Mouse (Mus musculus): ENCODE results near the gene Krt27. TPM values are rescaled to one million over a fixed set of nuclear protein-coding genes. Genes with fewer than 3 reads are reported as not detected.

The Krt27 gene
- not detected in 2 replicates for polyA plus RNA-seq (2012; rRNA removed)

GRCm38 (mm10) chr11:99351004-99351403 lies at the start of gene Krt27:
TSS of gene Krt27 (minus strand) at chr11:99351104.
- Histone ChIP-seq H3K27me3 (ENCODE audit: control insufficient read depth, insufficient read depth, low read length) (no peaks in the 10 kb centered on the region), H3K4me3 (ENCODE audit: control insufficient read depth, low read depth, low read length) (peak within 1 kb of the TSS; percentile 26), H3K4me1 (ENCODE audit: control insufficient read depth, insufficient read depth, low read length) (peaks cover 2% of the 10 kb centered on the region), H3K27ac (ENCODE audit: control insufficient read depth, insufficient read depth, low read depth, low read length) (no peak within 1 kb of the TSS), H3K36me3 (ENCODE audit: control insufficient read depth, insufficient read depth, low read length) (no peaks in the 10 kb centered on the region)
- no peak for TF ChIP-seq POLR2A (IDR thresholded peaks at IDR 0.05; ENCODE audit: control insufficient read depth, low read depth, low read length)
- no peak for TF ChIP-seq CTCF (IDR thresholded peaks at IDR 0.05; ENCODE audit: control insufficient read depth, insufficient read depth, insufficient replicate concordance, low read depth, low read length)

- no peaks in the 10 kb centered on the region for H3K27me3 ChIP-seq (ENCODE audit: control insufficient read depth, insufficient read depth, low read length)
- no peaks in the 10 kb centered on the region for H3K4me1 ChIP-seq (ENCODE audit: control insufficient read depth, insufficient read depth, low read length)
- TF ChIP-seq CTCF (IDR thresholded peaks at IDR 0.05; ENCODE audit: control insufficient read depth, insufficient read depth, insufficient replicate concordance, low read depth, low read length) (no peak), POLR2A (IDR thresholded peaks at IDR 0.05; ENCODE audit: control insufficient read depth, low read depth, low read length) (no peak)
- H3K4me3 ChIP-seq (ENCODE audit: control insufficient read depth, low read depth, low read length) = no peak overlapping the region
- no peak overlapping the region for H3K27ac ChIP-seq (ENCODE audit: control insufficient read depth, insufficient read depth, low read depth, low read length)
- H3K36me3 ChIP-seq (ENCODE audit: control insufficient read depth, insufficient read depth, low read length) = no peaks in the 10 kb centered on the region
These were observed 49.1 kb upstream of the Krt27 start for GRCm38 (mm10) chr11:99399956-99400549.

- no peak overlapping the region for H3K4me3 ChIP-seq (ENCODE audit: control insufficient read depth, low read depth, low read length)
- TF ChIP-seq CTCF (IDR thresholded peaks at IDR 0.05; ENCODE audit: control insufficient read depth, insufficient read depth, insufficient replicate concordance, low read depth, low read length) (no peak), POLR2A (IDR thresholded peaks at IDR 0.05; ENCODE audit: control insufficient read depth, low read depth, low read length) (no peak)
- H3K36me3 ChIP-seq (ENCODE audit: control insufficient read depth, insufficient read depth, low read length) = no peaks in the 10 kb centered on the region
- H3K27me3 ChIP-seq (ENCODE audit: control insufficient read depth, insufficient read depth, low read length) = no peaks in the 10 kb centered on the region
- H3K4me1 ChIP-seq (ENCODE audit: control insufficient read depth, insufficient read depth, low read length) = no peaks in the 10 kb centered on the region
- H3K27ac ChIP-seq (ENCODE audit: control insufficient read depth, insufficient read depth, low read depth, low read length) = no peak overlapping the region
These were observed 47.9 kb upstream of the Krt27 start for GRCm38 (mm10) chr11:99398832-99399231.

GRCm38 (mm10) chr11:99398084-99398483 lies 47.2 kb upstream of the Krt27 start:
- Histone ChIP-seq H3K4me1 (ENCODE audit: control insufficient read depth, insufficient read depth, low read length) (no peaks in the 10 kb centered on the region), H3K36me3 (ENCODE audit: control insufficient read depth, insufficient read depth, low read length) (no peaks in the 10 kb centered on the region), H3K27ac (ENCODE audit: control insufficient read depth, insufficient read depth, low read depth, low read length) (no peak overlapping the region), H3K4me3 (ENCODE audit: control insufficient read depth, low read depth, low read length) (no peak overlapping the region), H3K27me3 (ENCODE audit: control insufficient read depth, insufficient read depth, low read length) (no peaks in the 10 kb centered on the region)
- TF ChIP-seq CTCF (IDR thresholded peaks at IDR 0.05; ENCODE audit: control insufficient read depth, insufficient read depth, insufficient replicate concordance, low read depth, low read length) = no peak
- no peak for TF ChIP-seq POLR2A (IDR thresholded peaks at IDR 0.05; ENCODE audit: control insufficient read depth, low read depth, low read length)

- no peaks in the 10 kb centered on the region for H3K36me3 ChIP-seq (ENCODE audit: control insufficient read depth, insufficient read depth, low read length)
- no peaks in the 10 kb centered on the region for H3K4me1 ChIP-seq (ENCODE audit: control insufficient read depth, insufficient read depth, low read length)
- no peak overlapping the region for H3K4me3 ChIP-seq (ENCODE audit: control insufficient read depth, low read depth, low read length)
- H3K27ac ChIP-seq (ENCODE audit: control insufficient read depth, insufficient read depth, low read depth, low read length) = no peak overlapping the region
- H3K27me3 ChIP-seq (ENCODE audit: control insufficient read depth, insufficient read depth, low read length) = no peaks in the 10 kb centered on the region
- TF ChIP-seq POLR2A (IDR thresholded peaks at IDR 0.05; ENCODE audit: control insufficient read depth, low read depth, low read length) (no peak), CTCF (IDR thresholded peaks at IDR 0.05; ENCODE audit: control insufficient read depth, insufficient read depth, insufficient replicate concordance, low read depth, low read length) (no peak)
These were observed 45.8 kb upstream of the Krt27 start for GRCm38 (mm10) chr11:99396661-99397060.

- TF ChIP-seq POLR2A (IDR thresholded peaks at IDR 0.05; ENCODE audit: control insufficient read depth, low read depth, low read length) = no peak
- no peak for TF ChIP-seq CTCF (IDR thresholded peaks at IDR 0.05; ENCODE audit: control insufficient read depth, insufficient read depth, insufficient replicate concordance, low read depth, low read length)
- H3K36me3 ChIP-seq (ENCODE audit: control insufficient read depth, insufficient read depth, low read length) = no peaks in the 10 kb centered on the region
- no peaks in the 10 kb centered on the region for H3K27me3 ChIP-seq (ENCODE audit: control insufficient read depth, insufficient read depth, low read length)
- no peaks in the 10 kb centered on the region for H3K4me1 ChIP-seq (ENCODE audit: control insufficient read depth, insufficient read depth, low read length)
- no peak overlapping the region for H3K4me3 ChIP-seq (ENCODE audit: control insufficient read depth, low read depth, low read length)
- no peak overlapping the region for H3K27ac ChIP-seq (ENCODE audit: control insufficient read depth, insufficient read depth, low read depth, low read length)
These were observed 45.1 kb upstream of the Krt27 start for GRCm38 (mm10) chr11:99396034-99396433.

- TF ChIP-seq CTCF (IDR thresholded peaks at IDR 0.05; ENCODE audit: control insufficient read depth, insufficient read depth, insufficient replicate concordance, low read depth, low read length) (no peak), POLR2A (IDR thresholded peaks at IDR 0.05; ENCODE audit: control insufficient read depth, low read depth, low read length) (no peak)
- no peaks in the 10 kb centered on the region for H3K4me1 ChIP-seq (ENCODE audit: control insufficient read depth, insufficient read depth, low read length)
- H3K36me3 ChIP-seq (ENCODE audit: control insufficient read depth, insufficient read depth, low read length) = no peaks in the 10 kb centered on the region
- no peak overlapping the region for H3K4me3 ChIP-seq (ENCODE audit: control insufficient read depth, low read depth, low read length)
- H3K27ac ChIP-seq (ENCODE audit: control insufficient read depth, insufficient read depth, low read depth, low read length) = no peak overlapping the region
- H3K27me3 ChIP-seq (ENCODE audit: control insufficient read depth, insufficient read depth, low read length) = no peaks in the 10 kb centered on the region
These were observed 41.6 kb upstream of the Krt27 start for GRCm38 (mm10) chr11:99392492-99392891.

All from testis, adult 2 months (tissue).